Mouse (Mus musculus): ENCODE data around the gene Actn4.

DNA sequence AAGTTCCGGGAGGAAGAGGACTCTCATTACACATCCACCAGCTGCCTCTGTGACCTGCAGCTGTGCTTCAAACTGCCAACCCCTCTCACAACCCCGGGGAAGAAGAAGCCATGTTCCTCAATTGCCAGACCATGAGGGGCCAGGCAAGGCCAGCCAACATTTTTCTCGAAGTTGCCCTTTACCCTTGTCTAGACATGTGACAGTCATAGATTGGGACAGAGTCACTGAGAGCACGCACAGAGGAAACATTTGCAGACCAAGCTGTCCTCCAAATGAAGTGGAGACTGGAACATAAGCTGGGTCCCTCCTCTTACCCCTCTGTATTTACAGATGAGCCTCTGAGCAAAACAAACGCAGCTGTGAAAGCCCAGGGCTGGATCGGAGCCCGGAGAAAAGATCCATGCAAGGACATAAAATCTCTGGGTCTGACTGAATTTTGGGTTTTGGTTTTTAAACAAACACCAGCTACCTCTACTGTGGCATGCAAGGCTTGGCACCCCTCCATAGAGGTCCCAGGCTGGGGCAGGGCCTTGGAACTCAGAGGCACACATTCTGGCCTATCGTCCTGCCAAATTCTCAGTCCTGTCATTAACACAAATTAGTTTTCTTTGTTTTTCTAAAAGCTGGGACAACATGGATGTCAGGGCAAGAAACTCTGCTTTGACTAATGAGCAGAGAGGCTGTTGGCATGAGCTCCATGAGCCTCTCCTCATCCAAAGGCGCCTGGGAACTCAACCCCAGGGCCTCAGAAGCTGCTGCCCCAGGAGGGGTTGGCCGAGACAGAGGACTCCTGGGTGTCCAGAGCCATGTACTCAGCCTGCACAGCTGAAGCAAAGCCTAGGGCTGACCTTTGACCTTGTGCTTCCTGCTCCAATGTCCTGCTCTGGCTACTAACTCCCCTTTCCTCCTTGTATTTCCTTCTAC lies 44.4 kb downstream of the Actn4 start:
- TF ChIP-seq CTCF (IDR thresholded peaks at IDR 0.05 in 2 of 3, conservative IDR thresholded peaks at IDR 0.05 in 1 of 3; ENCODE audit: control insufficient read depth in 1 of 3, insufficient read depth in 1 of 3, low read depth in 2 of 3, low read length in 3 of 3, poor library complexity in 1 of 3, severe bottlenecking in 1 of 3) (no peak), E2F4 (IDR thresholded peaks at IDR 0.05; ENCODE audit: borderline replicate concordance, low read depth, low read length) (no peak), GATA1 (IDR thresholded peaks at IDR 0.05; ENCODE audit: low read depth, low read length) (no peak), CHD2 (IDR thresholded peaks at IDR 0.05; ENCODE audit: low read length) (no peak), TCF12 (IDR thresholded peaks at IDR 0.05; ENCODE audit: low read depth, low read length) (no peak), EP300 (IDR thresholded peaks at IDR 0.05; ENCODE audit: low read depth in 1 of 2, low read length in 2 of 2) (no peak), POLR2A (IDR thresholded peaks at IDR 0.05; ENCODE audit: control insufficient read depth in 1 of 2, insufficient read depth in 1 of 2, low read depth in 1 of 2, low read length in 2 of 2, poor library complexity in 1 of 2) (no peak), MAX (IDR thresholded peaks at IDR 0.05; ENCODE audit: low read length) (no peak), UBTF (IDR thresholded peaks at IDR 0.05; ENCODE audit: borderline replicate concordance, insufficient read depth, low read depth, low read length) (no peak), RAD21 (IDR thresholded peaks at IDR 0.05; ENCODE audit: low read depth, low read length) (no peak), POLR2AphosphoS2 (IDR thresholded peaks at IDR 0.05; ENCODE audit: low read length) (no peak), NRF1 (IDR thresholded peaks at IDR 0.05; ENCODE audit: insufficient read depth, low read depth, low read length, poor library complexity, severe bottlenecking) (no peak)

Measured in MEL (cell line).